Mouse (Mus musculus): ENCODE measurements around the gene Emx1. TPM values are rescaled to one million over a fixed set of nuclear protein-coding genes. Genes with fewer than 3 reads are reported as not detected.
"Not testable (repeated sequence)": the region's sequence is repeated elsewhere in the genome, so short reads cannot be mapped to it uniquely, and the experiment has no call there.

Gene Emx1
- total and polyA plus RNA-seq, 3 experiments, result not detected

DNA sequence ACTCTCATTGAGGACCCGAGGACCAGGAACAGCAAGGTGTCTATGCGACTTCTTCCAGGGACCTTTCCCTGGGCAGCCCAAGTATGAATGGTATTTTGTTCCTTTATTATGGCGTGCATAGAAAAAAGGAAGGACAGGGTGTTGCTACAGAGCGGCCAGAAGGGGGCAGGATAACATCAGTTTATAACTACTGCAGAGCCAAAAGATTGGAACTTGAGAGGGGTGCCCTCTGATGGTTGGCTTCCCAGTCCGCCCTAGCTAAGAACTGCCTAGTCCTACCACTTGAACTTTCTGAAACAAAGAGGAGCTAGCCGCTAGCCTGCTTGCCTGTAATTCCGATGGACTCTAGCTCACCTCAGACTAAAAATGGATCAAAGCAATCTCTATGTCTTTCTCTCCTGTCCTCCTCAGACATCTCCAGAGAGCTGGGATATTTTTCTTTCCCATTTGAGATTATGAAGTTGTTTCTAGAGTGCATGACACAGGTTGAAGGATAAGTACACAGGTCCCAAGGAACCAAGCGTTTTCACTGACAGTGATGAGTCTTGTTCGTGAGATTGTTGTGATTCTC is 33.2 kb upstream of the Emx1 start:
- intact Hi-C loops (cut with DNase I), result loop anchor here (2.0 kb wide), 1 partner anchor 17 kb away; the partner anchor contains the start of gene Spr
- DNase-seq, result peak; percentile 59 to 68
- no peak overlapping the region for H3K9ac ChIP-seq (ENCODE audit: low read depth, low read length)
- no peaks in the 10 kb centered on the region for H3K79me2 ChIP-seq (replicated peaks; ENCODE audit: control insufficient read depth, insufficient read depth, low read length)
- 17% methylated on average over 9 of the region's 9 CpGs for WGBS
- no peak overlapping the region for H3K27ac ChIP-seq
- H3K4me3 ChIP-seq, result no peak overlapping the region
- H3K4me1 ChIP-seq (ENCODE audit: control insufficient read depth, insufficient read depth, low read length), result no peaks in the 10 kb centered on the region
- no peaks in the 10 kb centered on the region for H3K27me3 ChIP-seq (ENCODE audit: control insufficient read depth, insufficient read depth, low read length)
- H3K36me3 ChIP-seq (ENCODE audit: control insufficient read depth, insufficient read depth, low read length), result no peaks in the 10 kb centered on the region
- TF ChIP-seq EP300 (IDR thresholded peaks at IDR 0.05; ENCODE audit: insufficient read depth, low read depth, low read length), result 0 out of 2 replicates have a peak, but pooled peaks have one; percentile 33
- no peak for TF ChIP-seq POLR2A (IDR thresholded peaks at IDR 0.05; ENCODE audit: insufficient read depth, low read depth, low read length)
- TF ChIP-seq CTCF (IDR thresholded peaks at IDR 0.05), result peak; percentile 86

DNA sequence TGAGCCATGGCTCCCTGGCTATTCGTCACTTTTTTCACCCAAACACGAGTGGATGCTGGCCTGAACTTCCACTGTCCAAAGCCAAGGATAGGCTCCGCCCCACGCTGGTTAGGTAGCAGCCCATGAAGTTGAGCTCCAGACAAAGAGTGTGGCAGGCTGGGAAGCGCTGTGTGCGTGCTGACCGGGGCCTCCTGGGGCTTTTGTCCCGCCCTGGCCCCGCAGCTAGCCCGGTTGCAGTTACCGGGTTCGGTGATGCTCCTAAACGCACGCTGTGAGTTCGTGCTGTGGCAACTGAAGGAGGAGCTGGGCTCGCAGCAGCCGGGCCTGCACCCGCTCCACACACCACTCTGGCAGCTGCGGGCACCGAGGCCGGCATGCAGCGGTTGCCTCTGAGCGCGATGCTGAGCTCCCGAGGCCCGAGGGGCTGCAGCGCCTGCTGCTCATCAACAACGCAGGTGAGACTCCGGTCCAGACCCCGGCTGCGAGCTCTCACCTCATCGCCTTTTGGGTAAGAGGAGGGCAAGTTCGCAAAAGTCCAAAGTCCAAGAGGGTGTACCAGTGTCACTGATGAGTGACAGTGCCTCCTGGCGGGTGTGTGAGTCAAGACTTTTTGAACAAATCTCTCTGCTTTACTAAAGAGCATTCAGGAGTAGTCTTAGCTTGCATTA is 32.2 kb upstream of the Emx1 start:
- no peak for TF ChIP-seq POLR2A (IDR thresholded peaks at IDR 0.05; ENCODE audit: insufficient read depth, low read depth, low read length)
- TF ChIP-seq CTCF (IDR thresholded peaks at IDR 0.05), result peak; percentile 72
- no peak for TF ChIP-seq EP300 (IDR thresholded peaks at IDR 0.05; ENCODE audit: insufficient read depth, low read depth, low read length)
- Histone ChIP-seq H3K79me2 (replicated peaks; ENCODE audit: control insufficient read depth, insufficient read depth, low read length) (no peaks in the 10 kb centered on the region), H3K36me3 (ENCODE audit: control insufficient read depth, insufficient read depth, low read length) (no peaks in the 10 kb centered on the region), H3K4me3 (peak overlapping the region; percentile 48), H3K4me1 (ENCODE audit: control insufficient read depth, insufficient read depth, low read length) (no peaks in the 10 kb centered on the region), H3K27ac (no peak overlapping the region), H3K27me3 (ENCODE audit: control insufficient read depth, insufficient read depth, low read length) (no peaks in the 10 kb centered on the region), H3K9ac (ENCODE audit: low read depth, low read length) (peak overlapping the region; percentile 63)
- intact Hi-C loops (cut with DNase I), result loop anchor here (2.0 kb wide), 1 partner anchor 18 kb away; the partner anchor contains the start of gene Spr
- DNase-seq, result peak; percentile 57 to 71
- WGBS, result 4% methylated on average over 34 of the region's 34 CpGs

DNA sequence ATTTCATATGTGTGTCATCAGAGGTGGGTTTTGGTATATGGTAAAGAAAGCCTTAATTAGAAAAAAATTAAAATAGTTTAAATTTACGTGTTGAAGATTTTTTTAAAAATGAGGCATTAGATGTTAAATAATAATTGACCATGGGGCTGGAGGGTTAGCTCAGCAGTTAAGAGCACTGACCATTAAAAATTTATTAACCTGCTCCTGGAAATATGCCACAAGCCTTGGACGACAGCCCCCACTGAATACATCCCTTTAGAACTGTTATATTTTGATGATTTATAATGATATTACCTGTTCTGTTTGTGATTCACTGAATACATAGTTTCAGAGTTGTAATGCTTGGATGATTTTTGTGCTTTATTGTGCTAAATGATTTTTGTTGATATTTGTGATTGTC is 30.7 kb upstream of the Emx1 start:
- H3K9ac ChIP-seq (ENCODE audit: low read depth, low read length); H3K4me3 ChIP-seq; intact Hi-C loops (cut with DNase I); H3K36me3 ChIP-seq (ENCODE audit: control insufficient read depth, insufficient read depth, low read length); H3K27me3 ChIP-seq (ENCODE audit: control insufficient read depth, insufficient read depth, low read length); DNase-seq; H3K79me2 ChIP-seq (replicated peaks; ENCODE audit: control insufficient read depth, insufficient read depth, low read length); H3K27ac ChIP-seq; H3K4me1 ChIP-seq (ENCODE audit: control insufficient read depth, insufficient read depth, low read length): not testable (repeated sequence)
- WGBS, result 84% methylated on average over 2 of the region's 2 CpGs

DNA sequence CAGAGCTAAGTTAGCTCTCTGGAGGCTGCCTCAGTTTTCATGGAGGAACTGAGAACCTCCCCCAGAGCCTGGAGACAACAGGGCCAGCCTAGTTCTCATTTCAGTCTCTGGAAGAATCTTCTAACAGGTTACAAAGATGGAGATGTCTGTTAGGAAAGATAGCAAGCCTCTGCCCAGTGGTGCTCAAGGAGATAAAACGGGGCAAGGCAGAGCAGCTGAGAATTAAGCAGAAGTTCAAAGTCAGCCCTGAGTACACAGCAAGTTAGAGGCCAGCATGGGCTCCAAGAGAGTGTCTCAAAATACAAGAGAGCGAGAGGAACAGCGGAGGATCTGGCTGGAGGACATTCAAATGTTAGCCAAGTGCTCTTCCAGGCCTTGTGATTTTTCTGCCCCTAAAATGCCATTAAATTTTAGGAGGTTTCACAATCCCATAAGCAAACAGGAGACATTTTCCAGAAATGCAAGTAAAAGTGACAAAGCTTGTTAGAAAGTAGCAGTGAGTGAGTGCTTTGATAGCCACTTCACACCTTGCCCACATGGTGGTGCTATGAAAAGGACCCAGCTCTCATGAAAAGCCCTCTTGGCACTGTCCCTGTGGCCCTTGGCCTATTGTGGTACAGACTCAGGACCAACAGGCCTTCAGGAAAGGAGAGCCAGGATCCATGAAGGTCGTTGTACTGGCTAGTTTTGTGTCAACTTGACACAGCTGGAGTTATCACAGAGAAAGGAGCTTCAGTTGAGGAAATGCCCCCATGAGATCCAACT is 29.0 kb upstream of the Emx1 start:
- H3K4me1 ChIP-seq (ENCODE audit: control insufficient read depth, insufficient read depth, low read length); H3K36me3 ChIP-seq (ENCODE audit: control insufficient read depth, insufficient read depth, low read length); H3K27me3 ChIP-seq (ENCODE audit: control insufficient read depth, insufficient read depth, low read length); intact Hi-C loops (cut with DNase I); H3K9ac ChIP-seq (ENCODE audit: low read depth, low read length); H3K27ac ChIP-seq; H3K4me3 ChIP-seq; DNase-seq; H3K79me2 ChIP-seq (replicated peaks; ENCODE audit: control insufficient read depth, insufficient read depth, low read length): not testable (repeated sequence)
- WGBS, result 77% methylated on average over 4 of the region's 4 CpGs

DNA sequence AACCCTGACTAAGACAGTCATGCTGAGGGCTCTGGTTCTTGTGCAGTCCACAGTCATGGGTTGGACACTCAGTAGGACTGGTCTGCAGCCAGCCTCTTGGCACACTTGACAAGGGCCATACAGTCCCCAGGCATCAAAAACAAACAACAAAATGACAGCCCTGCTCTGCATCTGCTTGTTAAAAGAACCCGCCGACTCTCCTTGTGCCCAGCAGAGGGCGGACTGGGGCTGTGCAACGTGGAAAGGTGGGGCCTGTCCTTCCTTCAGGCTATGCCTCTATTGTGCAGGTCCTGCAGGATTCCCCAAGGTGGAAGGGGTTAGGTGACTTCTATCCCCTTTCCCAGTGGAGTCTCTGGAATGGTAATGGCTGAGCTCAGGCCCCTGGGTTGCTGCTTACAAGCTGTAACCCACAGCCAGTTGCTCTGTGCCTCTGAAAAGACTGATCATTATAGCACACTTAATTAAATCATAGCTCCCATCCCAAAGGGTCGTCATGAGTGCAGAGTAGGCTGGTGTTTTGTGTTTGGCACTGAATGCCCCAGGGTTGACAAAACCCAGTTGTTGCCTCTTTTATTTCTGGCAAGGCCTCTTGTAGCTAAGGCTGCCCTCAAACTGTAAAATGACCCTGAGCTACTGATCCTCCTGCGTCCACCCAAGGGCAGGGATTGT is 28.0 kb upstream of the Emx1 start:
- intact Hi-C loops (cut with DNase I); H3K27me3 ChIP-seq (ENCODE audit: control insufficient read depth, insufficient read depth, low read length); H3K36me3 ChIP-seq (ENCODE audit: control insufficient read depth, insufficient read depth, low read length); H3K79me2 ChIP-seq (replicated peaks; ENCODE audit: control insufficient read depth, insufficient read depth, low read length); H3K4me3 ChIP-seq; H3K9ac ChIP-seq (ENCODE audit: low read depth, low read length); H3K4me1 ChIP-seq (ENCODE audit: control insufficient read depth, insufficient read depth, low read length); H3K27ac ChIP-seq: not testable (repeated sequence)
- peak; percentile 48 to 59 for DNase-seq
- WGBS, result 24% methylated on average over 6 of the region's 6 CpGs
- peak; percentile 81 for TF ChIP-seq CTCF (IDR thresholded peaks at IDR 0.05)

Data from heart, adult 2 months (tissue).